Mouse (Mus musculus) thymus, postnatal 10 days (tissue): Measurements from ENCODE around the gene Tor2a.

ENCODE experiments used
- DNase-seq, 2 experiments: peaks; one replicate each; pipeline ENCODE4 v3.0.0; 2021; ENCODE audit warnings: low spot score in 2 of 2

Gene Tor2a

DNA sequence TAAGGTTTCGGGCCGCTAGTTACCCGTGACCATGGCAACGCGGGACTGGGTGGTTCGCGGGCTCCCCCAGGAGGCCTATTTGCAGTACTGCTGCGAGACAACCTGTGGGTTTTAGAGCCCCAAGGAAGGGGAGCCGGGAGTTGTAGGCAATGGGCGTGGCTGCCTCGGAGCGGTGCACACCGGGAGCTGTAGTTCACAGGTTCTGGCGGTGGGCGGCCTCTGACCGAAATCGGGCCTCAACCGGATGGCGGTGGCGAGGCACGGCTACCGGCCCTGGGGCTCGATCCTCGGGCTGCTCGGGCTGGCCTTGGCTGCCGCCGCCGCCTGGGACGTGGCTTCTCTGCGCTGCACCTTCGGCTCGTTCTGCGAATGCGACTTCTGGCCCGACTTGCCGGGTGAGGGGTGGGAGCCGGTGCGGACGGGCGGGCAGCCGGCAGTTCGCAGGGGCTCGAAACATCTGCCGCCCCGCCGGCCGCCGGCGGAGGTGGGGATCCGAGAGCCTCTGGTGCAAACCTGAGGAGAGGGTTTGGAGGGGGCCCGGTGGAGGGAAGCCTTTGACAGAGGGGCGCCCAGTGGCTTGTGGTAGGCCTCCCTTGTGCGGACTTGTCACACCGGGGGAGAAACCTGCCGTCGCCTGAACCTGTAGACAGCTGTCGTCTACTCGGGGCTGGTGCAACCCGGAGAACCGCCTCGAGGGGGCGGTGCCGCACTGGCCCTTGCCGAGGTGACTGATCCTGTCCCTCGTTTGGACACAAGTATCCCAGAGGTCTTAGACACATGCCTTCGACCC, at the start of gene Tor2a:
Tor2a (plus strand) TSS at position 179 of the 790 bp plus-strand sequence.
- peak; percentile 98 for DNase-seq

DNA sequence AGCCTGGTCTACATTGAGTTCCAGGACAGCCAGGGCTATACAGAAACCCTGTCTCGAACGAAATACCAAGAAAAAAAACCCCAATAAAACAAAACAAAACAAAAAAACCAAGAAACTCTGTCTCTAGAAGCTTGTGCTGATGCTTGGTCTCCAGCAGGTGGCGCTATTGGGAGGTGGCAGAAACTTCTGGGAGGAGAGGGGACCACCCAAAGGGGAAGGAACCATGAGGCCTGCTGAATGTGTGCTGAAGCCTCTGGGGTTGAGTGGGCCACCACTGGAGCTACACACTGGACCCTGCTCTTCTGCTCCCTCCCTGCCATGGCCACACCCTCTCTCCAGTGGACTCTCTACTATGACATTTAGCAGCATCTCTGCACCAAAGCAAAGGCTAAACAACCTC, 48.4 kb upstream of the Tor2a start:
- peak; percentile 50 to 88 for DNase-seq

DNA sequence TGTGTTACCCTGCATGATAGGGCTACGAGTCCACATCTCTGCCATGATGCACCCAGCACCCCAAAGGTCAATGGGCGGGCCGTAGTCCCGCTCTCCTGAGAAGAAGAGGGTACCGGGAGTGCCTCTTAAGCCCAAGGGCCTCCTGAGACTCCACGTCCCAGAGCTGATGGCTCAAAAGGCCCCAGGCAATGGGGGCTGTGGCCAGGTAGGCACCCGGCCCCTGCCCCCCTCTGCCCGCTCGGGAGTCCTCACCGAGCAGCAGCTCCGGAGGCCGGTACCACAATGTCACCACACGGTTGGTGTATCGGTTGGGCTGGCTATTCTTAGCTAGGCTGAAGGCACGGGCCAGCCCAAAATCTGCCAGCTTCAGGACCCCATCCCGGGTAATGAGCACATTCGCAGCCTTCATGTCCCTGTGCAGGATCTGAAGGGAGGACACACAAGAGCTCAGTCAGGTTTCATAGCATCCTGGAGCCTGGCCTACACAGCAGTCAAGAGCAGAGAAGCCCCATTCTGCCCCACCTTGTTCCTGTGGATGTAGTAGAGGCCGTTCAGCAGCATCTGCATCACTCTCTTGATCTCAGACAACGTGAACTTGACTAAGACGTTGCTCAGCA, 47.4 kb upstream of the Tor2a start:
- no peak for DNase-seq

- DNase-seq: no peak
These were observed 46.6 kb upstream of the Tor2a start for GRCm38 (mm10) chr2:32710425-32710824.

DNA sequence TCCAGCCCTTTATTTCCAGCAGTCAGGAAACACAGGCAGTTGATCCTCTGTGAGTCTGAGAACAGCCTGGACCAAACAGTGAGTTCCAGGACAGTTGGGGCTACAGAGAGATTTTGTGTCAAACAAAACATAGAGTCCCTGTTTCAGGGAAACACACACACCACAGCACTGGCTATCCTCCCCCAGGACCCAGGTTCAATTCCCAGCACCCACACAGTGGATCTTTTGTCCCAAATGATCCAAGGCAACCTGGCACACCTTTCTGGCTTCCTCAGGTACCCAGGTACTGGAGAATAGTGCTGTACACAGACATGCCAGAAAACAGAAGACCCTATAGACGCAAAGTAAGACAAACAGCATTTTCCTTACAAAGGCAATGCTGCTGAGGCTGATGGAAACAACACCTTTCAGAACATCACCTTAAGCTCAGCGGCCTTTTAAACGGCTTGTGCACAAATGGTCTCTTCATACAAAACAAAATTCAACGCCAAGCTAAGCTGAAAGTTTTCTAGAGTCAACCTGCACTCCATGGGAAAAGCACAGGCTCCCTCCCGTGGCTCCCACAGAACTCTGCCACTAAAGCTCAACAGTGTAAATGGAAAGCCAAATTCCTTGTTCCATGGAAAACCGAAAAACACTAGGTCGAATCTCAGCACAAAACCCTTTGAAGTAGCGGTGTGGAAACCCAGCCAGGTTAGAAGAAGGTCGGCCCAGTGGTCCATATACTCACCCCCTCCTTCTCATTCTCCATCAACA, 45.6 kb upstream of the Tor2a start:
- no peak for DNase-seq

GRCm38 (mm10) chr2:32712108-32712551, 44.9 kb upstream of the Tor2a start:
- peak; percentile 65 to 68 for DNase-seq

DNA sequence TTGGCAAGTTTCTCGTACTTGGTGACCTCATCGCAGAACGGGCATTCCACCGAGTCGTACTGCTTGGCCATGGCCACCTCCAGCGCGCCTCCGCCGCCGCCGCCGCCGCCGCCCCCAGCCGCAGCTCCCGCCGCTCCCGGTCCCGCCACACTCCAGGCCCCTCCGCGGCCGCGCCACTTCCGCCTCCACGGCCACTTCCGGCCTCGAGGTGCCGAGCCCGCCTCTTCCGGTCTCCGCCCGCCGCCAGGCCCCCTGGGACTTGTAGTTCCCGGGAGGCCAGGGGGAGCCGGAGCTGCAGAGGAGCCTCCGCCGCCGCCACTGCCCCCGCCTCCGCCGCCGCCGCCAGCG, 44.5 kb upstream of the Tor2a start:
- DNase-seq: peak; percentile 93 to 95

DNA sequence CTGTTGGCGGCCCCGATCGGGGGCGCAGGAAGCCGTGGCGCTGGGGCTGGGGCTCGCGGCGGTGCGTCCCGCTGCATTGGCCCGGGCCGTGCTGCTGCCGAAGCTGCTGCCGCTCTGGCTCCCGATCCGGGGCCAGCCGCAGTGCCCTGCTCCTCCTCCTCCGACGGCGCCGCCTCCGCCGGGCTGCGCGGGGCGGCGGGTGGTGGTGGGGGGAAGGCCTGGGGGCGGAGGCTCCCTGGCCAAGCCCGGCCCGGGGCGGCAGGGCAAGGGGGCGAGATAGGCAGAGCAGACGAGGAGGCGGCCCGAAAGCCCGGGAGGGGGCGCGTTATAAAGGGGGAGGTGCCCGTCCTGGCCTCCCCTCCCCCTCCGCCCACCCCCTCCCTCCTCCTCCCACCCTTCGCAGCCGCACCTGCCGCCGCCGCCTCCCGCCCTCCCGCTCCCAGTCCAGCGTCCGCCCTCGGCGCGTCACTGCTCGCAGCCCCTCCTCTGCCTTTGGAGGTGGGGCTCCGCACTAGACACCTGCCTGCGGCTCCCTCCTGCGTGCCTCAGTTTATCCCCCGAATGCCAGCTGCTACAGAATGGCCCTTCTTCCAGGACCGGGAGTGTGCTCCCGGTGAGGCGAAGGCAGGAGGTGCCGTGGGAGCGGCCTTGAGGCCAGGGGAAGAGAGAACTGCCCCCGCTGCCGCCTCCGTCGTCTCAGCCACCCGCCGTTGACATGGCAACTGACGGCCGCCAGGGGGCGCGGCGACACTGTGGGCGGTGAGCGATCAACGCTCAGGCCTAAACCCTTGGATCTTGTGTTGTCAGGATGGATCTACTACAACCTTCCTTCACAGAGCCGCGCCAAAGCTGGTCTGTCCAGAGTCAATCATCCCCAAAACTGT, 43.9 kb upstream of the Tor2a start, which contains the start of gene Cdk9:
Cdk9 (minus strand) TSS at position 143 of the 884 bp plus-strand sequence.
- DNase-seq: peak; percentile 94 to 95

DNA sequence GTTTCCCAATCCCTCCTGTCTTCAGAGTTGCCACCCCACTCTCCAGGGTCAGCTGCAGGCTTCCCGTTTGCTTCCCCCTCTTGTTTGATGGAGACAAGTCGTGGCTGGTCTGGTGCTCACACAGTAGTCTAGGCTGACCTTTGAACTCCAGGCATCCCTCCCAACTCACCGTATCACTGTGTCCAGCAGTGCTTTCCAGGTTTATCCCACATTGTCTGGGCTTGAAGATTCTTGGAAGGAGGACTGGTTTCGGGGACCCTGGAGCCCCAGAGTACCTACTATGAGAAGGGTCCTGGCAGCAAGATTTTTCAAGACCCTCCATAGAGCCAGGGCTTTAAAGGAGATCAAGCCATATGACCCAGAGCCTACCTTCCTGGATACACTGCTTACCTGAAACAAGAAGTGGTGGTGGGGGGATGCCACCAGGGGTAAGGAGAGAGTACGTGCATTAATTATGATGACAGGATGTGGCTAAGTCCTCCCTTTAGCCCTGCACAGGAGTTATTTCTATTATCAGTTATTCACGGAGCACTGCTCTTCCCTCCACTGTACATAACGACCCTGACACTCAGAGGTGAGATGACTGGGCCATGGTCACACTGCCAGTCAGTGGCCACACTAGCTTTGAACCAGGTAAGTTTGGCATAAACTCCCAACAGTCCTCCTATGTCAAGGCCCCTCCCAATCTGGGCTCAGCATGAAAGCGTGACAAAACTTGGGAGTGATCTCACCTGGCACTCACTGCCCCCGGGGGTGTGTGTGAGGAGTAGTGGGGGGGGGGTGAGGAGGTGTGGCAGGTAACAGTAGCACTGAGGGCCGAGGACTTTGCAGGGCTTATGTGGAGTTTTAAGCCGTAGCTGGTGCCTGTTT, 42.7 kb upstream of the Tor2a start:
- DNase-seq: peak in 1 of 2 experiments; percentile 27

DNA sequence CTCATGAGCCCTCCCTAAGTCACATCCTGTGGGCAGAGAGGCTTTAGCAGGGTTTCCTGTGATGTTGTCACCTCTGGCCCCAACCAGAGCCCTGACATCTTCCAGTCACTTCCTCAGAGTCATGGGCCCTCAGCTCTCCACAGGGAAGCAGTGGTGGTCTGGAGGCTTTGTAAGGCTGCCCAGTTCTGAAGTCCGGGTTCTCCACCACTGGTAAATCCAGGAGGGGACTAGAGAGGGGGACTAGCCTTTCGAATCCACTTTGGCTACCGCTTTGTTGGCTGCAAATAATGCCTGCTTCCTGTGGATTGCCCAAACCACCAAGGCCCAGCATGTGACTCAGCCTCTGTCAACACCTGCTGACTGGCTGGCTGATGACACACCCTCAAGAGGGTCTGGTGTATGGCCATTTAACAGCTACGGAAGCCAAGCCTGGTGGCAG, 42.0 kb upstream of the Tor2a start:
- DNase-seq: no peak

- peak in 1 of 2 experiments; percentile 25 for DNase-seq
These were observed 38.3 kb upstream of the Tor2a start for GRCm38 (mm10) chr2:32718761-32719160.

- DNase-seq: no peak
These were observed 37.0 kb upstream of the Tor2a start for GRCm38 (mm10) chr2:32720053-32720452.

GRCm38 (mm10) chr2:32720681-32721229, 36.3 kb upstream of the Tor2a start, which contains the start of gene Sh2d3c:
Gene Sh2d3c, plus strand, starts transcription at chr2:32721055.
- DNase-seq: peak; percentile 48 to 54

DNA sequence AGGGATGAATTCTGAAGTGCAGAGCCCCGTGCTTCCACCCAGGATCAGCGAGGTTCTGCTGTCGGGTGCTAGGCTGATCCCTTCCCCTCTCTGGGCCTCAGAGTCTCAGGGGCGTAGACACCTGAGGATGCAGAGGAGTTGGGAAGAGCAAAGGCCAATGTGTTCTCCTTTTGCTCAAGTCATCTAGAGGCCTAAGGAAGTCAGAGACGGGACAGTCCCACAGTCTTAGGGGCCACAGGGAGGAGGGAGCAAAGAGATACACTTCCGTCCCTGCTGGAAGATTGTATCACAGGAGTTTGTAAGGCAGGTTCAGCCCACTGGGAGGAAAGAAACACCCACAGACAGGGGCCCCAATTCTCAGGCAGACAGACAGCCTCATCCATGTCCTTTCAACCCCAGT, 35.0 kb upstream of the Tor2a start:
- peak in 1 of 2 experiments; percentile 24 for DNase-seq

- no peak for DNase-seq
These were observed 34.5 kb upstream of the Tor2a start for GRCm38 (mm10) chr2:32722581-32722980.

DNA sequence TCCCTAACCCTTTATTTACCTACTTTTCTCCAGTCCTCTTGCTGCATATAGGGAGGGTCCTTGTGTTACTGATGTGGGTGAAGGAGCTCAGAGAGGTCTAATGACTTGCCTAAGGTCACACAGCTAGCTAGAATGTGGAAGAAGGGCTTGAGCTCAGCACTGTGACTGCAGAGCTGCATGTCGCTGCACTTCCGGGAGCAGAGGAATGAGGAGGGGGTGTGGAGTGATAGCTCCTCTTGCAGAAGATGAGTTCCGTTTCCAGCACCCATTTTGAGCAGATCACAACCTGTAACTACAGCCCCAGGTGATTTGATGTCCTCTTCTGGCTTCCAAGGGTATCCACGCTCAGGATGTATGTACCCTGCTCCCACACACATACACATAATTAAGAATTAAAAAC, 32.9 kb upstream of the Tor2a start:
- no peak for DNase-seq

DNA sequence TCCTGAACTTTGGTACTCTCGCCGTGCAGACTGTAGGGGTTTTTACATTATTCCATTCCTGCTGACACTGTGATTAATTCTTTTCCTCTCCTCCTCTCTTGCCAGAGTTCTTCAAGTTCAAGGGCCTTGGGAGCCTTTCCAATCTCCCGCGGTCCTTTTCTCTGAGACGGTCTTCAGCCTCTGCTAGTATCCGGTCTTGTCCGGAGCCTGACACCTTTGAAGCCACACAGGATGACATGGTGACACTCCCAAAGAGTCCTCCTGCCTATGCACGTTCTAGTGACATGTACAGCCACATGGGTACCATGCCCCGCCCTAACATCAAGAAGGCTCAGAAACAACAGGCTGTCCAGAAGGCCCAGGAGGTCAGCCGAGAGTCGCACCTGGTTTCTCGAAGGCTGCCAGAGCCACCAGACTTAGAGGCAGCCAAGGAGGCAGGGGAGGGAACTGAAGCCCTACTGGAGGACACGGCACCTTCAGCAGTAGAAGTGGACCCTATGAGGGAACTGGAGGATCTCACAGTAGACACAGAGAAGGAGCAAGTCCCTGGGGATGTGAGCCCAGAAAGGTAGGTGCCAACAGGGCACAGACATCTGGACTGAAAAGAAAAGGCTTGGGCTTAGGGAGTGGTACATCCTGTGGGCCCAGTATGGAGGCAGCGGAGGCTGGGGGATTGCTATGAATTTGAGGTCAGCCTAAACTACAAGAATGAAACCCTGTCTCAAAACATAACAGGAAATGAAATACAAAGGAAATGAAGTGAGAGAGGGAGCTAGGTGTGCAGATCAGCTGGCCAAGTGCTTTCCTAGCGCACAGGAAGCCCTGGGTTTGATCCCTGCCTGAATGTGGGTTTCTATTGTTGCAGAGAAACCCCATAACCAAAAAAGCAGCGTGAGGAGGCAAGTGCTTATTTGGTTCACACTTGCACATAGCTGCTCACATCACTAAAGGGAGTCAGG, 31.9 kb upstream of the Tor2a start:
- DNase-seq: peak; percentile 51 to 56

GRCm38 (mm10) chr2:32727435-32727834, 29.6 kb upstream of the Tor2a start:
- peak; percentile 64 to 69 for DNase-seq

DNA sequence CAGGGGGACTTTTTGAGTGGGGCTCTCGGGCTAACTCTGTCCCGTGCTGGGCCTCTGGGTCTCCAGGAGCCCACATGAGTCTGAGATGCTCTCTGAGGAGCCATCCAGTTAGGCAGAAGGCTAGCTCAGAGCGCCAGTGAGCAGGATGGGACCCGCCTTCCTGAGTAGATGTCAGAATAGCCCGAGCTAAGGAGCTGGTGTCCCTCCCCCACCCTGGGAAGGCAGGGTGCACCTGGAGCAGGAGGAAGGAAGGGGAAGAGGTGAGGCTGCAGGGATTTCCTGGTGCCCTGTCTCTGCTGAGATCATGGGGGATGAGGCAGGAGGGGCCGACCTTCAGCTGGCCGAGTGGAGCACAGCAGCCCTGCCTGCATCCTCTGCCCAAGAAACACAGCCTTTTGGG, 28.6 kb upstream of the Tor2a start:
- DNase-seq: no peak
